Mouse (Mus musculus) adrenal gland, postnatal 36 days (tissue): ENCODE data around the gene Tas2r113. TPM values are rescaled to one million over a fixed set of nuclear protein-coding genes. Genes with fewer than 3 reads are reported as not detected.
"Not testable (repeated sequence)": the region's sequence is repeated elsewhere in the genome, so short reads cannot be mapped to it uniquely, and the experiment has no call there.

Experiments
- DNase-seq, 2 experiments: peaks; one replicate each; pipeline ENCODE4 v3.0.0; 2021; ENCODE audit warnings: mixed read lengths in 1 of 2
- long read RNA-seq, 2 experiments: library from polyadenylated mRNA; stranded (forward); transcript quantifications; one replicate each; pipeline ENCODE4 v2.0.0; 2021; ENCODE audit warnings: borderline sequencing depth in 2 of 2
- total RNA-seq, 2 experiments: library from RNA; stranded (reverse); gene quantifications; 2 replicates each; pipeline ENCODE4 v1.2.3; 2021

The Tas2r113 gene
- not detected for total RNA-seq
- long read RNA-seq, experiment 1: 0 reads
- long read RNA-seq, experiment 2: 0 reads

DNA sequence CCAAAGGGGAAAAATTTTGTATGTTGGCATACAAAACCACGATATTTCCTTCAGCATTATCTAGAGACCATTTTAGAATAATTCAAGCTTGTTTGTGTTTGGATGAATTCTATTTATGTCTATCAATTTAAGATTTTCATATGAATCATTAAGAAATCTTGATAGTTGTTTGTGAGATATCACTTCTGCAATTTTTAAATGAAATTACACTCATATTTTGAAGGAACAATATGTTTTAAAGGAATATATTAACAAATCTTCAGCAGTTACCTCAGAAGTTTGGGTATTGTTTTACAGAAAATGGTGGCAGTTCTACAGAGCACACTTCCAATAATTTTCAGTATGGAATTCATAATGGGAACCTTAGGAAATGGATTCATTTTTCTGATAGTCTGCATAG lies at the start of gene Tas2r113:
Tas2r113 (plus strand) TSS at position 301 of the 400 bp plus-strand sequence.
- no peak for DNase-seq

DNA sequence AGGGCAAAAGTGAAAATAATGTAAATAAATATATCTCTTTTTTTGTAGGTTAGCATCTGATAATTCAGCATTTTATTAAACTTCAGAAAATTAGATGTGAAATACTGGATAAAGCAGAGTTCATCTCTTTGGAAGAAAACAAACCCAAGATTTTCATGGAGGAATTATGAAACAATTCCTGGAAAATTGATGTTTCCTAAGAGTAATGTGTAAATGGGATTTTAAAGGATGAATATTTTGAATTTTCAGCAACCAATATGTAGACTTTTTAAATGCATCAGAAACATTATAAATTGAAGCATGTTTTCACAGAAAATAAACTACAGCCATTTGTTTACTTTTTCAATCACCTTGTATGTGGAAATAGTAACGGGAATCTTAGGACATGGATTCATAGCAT lies 46.0 kb upstream of the Tas2r113 start, which contains the start of gene Tas2r123:
Tas2r123 (plus strand) TSS at position 301 of the 400 bp plus-strand sequence.
- no peak for DNase-seq

DNA sequence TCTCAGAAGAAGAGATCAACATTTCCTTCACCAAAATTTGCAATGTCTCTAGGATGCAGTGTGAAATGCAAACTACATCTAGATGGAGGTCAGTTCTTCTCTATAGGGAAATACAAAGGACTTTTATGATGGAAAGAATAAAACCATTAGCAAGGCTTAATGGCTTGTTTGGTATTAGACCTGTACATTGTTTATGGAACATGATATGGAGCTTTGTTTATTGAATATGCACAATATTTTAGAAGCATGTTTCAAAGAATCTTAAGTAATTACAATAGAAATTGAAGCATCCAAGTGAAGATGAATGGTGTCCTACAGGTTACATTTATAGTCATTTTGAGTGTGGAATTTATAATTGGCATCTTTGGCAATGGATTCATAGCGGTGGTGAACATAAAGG lies 37.7 kb upstream of the Tas2r113 start, which contains the start of gene Tas2r116:
Tas2r116 (plus strand) TSS at position 301 of the 400 bp plus-strand sequence.
- no peak for DNase-seq

DNA sequence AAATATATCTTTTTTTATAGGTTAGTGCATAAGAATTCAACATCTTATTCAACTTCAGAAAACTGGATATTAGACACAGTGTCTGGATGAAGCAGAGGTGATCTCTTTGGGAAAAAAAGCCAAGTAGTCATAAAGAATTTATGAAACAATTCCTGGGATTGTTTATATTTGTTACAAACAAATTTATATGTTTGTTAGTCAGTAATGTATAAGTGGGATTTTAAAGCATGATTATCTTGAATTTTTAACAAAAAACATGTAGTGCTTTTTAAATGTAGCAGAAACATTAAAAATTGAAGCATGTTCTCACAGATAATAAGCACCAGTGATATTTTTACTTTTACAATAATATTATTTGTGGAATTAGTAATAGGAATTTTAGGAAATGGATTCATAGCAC lies 25.1 kb upstream of the Tas2r113 start, which contains the start of gene Tas2r110:
Tas2r110 (plus strand) TSS at position 301 of the 400 bp plus-strand sequence.
- DNase-seq: no peak

DNA sequence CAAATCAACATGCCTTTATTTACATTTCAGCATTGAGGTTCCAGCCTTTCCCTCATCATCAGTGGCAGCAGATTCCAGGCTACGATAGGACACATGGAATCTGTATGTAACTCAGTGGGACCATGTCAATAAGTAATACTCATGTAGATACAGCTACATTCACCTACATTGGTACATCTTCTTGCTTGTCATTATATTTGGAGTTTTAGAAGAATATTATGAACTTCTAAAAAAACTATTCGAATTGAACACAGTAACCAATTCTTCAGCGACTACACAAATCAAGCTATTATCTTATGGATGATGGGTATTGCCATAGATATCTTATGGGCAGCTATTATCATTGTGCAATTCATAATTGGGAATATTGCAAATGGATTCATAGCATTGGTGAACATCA lies 16.5 kb downstream of the Tas2r113 start, which contains the start of gene Tas2r125:
Tas2r125 (plus strand) TSS at position 301 of the 400 bp plus-strand sequence.
- no peak for DNase-seq

DNA sequence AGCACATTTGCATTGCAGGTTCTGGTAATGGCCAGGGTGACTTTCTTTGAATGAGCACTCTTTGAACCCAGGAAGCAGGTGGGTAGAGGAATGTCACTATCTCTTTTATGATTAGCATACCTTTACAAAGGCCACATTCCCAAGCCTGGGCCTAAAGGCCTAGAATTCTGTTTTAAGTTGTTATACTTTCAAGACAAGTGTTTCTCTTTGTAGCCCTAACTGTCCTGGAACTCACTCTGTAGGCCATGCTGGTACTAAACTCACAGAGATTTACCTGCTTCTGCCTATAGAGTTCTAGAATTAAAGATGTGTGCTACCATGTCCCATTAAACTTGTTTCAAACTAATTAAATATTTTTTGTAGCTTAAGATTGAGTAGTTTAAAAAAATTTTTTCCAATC lies 48.6 kb downstream of the Tas2r113 start:
- not testable (repeated sequence) for DNase-seq

Other genes starting within 250 kb of the Tas2r113 start
- gene A630073D07Rik, start 241.5 kb upstream of the Tas2r113 start, total RNA-seq: not detected
- not detected for gene Tas2r120, start 236.1 kb upstream of the Tas2r113 start, total RNA-seq
- not detected for gene Tas2r121, start 192.0 kb upstream of the Tas2r113 start, total RNA-seq
- gene Tas2r122, start 181.1 kb upstream of the Tas2r113 start, total RNA-seq: not detected
- gene Tas2r115, start 155.0 kb upstream of the Tas2r113 start, total RNA-seq: not detected
- not detected for gene Tas2r124, start 138.3 kb upstream of the Tas2r113 start, total RNA-seq
- not detected for gene Tas2r102, start 130.9 kb upstream of the Tas2r113 start, total RNA-seq
- gene Tas2r136, start 114.8 kb upstream of the Tas2r113 start, total RNA-seq: not detected
- not detected for gene Tas2r117, start 90.2 kb upstream of the Tas2r113 start, total RNA-seq
- gene Tas2r123, start 45.9 kb upstream of the Tas2r113 start, total RNA-seq: not detected
- not detected for gene Tas2r116, start 37.6 kb upstream of the Tas2r113 start, total RNA-seq
- gene Tas2r110, start 25.0 kb upstream of the Tas2r113 start, total RNA-seq: not detected
- gene Tas2r125, start 16.6 kb downstream of the Tas2r113 start, total RNA-seq: not detected
- gene Tas2r129, start 58.1 kb downstream of the Tas2r113 start, total RNA-seq: not detected
- not detected for gene Tas2r131, start 64.9 kb downstream of the Tas2r113 start, total RNA-seq
- gene Tas2r109, start 88.0 kb downstream of the Tas2r113 start, total RNA-seq: not detected
- gene Tas2r103, start 144.1 kb downstream of the Tas2r113 start, total RNA-seq: not detected
- not detected for gene Tas2r140, start 162.8 kb downstream of the Tas2r113 start, total RNA-seq
- gene Smim10l1, start 211.9 kb downstream of the Tas2r113 start, total RNA-seq: 100 to 1,000 TPM in 1 of 2 experiments, 10 to 100 TPM in 1; 93.1 to 114 TPM